Mouse (Mus musculus): ENCODE measurements around the gene Slc6a17.

Gene Slc6a17

DNA sequence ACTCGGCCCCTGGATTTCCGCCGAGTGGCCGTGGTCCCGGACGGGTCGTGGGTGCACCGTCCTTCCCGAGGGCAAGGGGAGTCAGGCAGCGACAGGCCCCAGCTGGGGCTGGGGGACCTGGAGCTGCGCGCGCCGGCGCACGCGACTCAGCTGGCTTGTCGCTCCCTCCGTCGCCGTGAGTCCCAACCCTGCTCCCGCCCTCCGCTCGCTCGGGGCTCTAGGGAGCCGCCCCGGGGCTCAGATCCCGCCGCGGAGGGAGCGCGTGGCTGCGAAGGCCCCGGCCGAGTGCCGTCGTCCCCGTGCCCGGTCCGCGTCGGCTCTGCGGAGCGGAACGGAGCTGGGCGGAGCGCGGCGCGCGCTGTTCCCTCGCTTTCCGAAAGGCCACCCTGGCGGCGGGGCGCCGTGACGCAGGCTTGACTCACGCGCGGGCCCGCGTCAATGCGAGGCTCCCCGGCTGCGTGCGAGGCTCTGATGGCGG, at the start of gene Slc6a17:
TSS of gene Slc6a17 (minus strand) at position 388 of the 478 bp plus-strand sequence.
- DNase-seq (ENCODE audit: low read depth, low spot score): no peak

GRCm38 (mm10) chr3:107565331-107565730, 47.5 kb upstream of the Slc6a17 start:
- no peak for DNase-seq (ENCODE audit: low read depth, low spot score)

DNA sequence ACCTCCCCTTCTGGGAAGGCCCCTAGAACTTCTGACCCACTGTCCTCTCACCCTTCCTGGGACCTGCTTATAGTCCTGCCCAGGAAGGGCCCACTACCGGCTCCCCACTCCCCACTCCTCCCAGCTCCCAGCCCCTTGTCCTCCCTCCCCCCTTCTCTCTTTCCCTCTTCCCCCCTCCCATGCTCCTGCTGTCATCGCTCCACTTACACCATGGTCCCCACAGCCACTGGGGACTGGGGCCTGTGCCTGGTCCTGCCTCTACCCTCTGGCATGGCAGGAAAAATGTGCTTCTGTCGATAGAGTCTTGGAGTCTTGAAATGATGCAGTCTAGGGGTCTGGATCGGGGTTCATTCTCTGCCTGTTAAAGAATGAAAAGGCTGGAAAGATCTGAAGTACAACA, 46.1 kb upstream of the Slc6a17 start:
- no peak for DNase-seq (ENCODE audit: low read depth, low spot score)

GRCm38 (mm10) chr3:107562591-107562990, 44.8 kb upstream of the Slc6a17 start:
- DNase-seq (ENCODE audit: low read depth, low spot score): no peak

DNA sequence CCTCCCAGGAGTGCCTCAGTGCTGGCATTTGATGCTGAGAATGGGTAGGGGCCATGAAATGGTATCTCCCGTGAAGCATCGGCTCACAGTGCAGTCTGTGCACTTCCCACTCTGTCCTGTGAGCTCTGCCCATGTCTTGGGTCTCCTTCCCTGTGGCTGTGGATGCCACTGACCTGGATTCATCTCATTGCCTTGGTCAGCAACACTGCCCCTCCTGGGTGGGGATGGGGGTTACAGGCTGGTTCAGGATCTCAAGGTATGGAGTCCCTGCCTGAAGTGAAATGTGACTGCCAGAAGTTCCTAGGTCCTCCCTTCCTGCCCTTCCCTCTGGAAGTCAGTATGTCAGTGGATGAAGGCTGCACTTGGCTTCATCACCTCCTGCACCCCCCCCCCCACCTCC, 44.3 kb upstream of the Slc6a17 start:
- DNase-seq (ENCODE audit: low read depth, low spot score): no peak

GRCm38 (mm10) chr3:107559183-107559582, 41.4 kb upstream of the Slc6a17 start:
- peak; percentile 57 for DNase-seq (ENCODE audit: low read depth, low spot score)

- DNase-seq (ENCODE audit: low read depth, low spot score): no peak
Measured at GRCm38 (mm10) chr3:107558740-107559139, 40.9 kb upstream of the Slc6a17 start.

DNA sequence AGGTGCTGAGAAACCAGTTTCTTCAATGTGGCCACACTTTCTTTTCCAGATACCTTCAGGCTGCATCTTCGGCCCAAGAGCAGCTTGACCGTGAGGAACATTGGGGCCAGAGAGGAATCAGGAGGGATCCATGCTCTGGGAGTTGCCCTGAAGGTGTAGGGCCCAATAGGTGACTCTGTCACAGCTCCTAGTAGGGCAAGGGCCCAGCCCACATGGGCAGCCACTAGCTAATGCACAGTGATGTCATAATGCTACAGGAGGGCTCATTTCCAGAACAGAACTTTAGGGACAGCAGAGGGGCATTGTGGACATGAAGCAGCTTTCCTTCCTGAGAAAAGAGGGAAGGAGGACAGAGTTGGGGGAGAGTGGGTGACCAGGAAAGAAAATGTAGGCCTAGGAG, 37.0 kb upstream of the Slc6a17 start, which contains the start of gene Ubl4b:
TSS of gene Ubl4b (minus strand) at position 232 of the 400 bp plus-strand sequence.
- no peak for DNase-seq (ENCODE audit: low read depth, low spot score)

- peak; percentile 64 for DNase-seq (ENCODE audit: low read depth, low spot score)
Measured at GRCm38 (mm10) chr3:107550409-107551049, 32.7 kb upstream of the Slc6a17 start.

DNA sequence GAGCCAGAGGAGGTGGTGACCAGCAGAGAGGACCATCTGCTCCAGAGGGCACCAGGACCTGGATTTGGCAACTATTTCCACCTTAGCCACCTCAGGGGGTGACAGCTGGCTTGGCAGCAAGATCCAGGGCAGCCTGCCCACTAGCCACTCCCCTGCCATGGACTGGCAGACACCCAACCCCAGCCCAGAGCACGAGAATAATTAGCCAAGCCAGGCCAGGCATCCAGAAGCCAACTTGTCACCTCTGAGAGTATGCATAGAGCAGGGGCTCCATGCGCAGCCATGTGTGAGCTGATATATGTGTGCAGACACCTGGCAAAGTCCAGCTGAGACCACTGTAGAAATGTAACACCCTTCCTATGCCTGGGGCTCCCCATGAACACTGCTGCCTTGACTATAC, 29.1 kb upstream of the Slc6a17 start:
- DNase-seq (ENCODE audit: low read depth, low spot score): no peak

GRCm38 (mm10) chr3:107545716-107546412, 28.0 kb upstream of the Slc6a17 start:
- DNase-seq (ENCODE audit: low read depth, low spot score): no peak

- DNase-seq (ENCODE audit: low read depth, low spot score): no peak
Measured at GRCm38 (mm10) chr3:107545278-107545677, 27.5 kb upstream of the Slc6a17 start.

GRCm38 (mm10) chr3:107543158-107544080, 25.6 kb upstream of the Slc6a17 start:
- DNase-seq (ENCODE audit: low read depth, low spot score): no peak

DNA sequence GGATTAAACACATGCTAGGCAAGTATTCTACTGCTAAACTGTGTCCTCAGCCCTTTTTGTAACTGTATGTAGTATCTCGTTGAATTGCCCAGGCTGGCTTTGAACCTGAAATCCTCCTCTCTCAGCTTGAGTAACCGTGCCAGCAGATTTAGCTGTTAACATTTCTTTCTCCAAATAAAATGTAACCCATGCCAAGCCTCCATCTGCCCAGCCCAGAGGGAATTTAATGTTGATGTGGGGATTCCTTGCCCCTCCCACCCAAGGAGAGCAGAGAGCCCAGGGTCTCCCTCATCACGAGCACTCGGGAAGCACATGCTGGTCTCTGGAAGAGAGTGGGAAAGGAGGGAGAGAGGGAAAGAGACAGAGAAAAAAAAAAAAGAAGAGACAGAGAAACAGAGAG, 24.8 kb upstream of the Slc6a17 start:
- DNase-seq (ENCODE audit: low read depth, low spot score): no peak

DNA sequence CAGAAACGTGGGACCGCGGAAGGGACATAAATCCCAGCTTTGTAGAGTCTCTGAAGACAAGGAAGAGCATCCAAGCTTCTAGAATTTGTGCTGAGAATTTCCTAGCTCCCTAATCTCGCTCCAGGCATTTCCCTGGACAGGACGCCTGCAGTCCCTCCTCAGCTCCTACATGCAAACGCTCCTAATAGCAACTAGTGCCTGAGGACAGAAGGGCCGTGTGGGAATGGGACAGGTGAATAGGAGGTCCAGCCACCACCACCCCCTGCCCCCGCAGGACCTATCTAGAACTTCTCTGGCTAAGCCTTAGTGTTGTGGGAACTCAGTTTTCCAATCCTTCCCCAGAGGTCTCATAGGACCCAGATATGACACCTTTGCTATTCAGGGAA, 19.7 kb upstream of the Slc6a17 start:
- DNase-seq (ENCODE audit: low read depth, low spot score): no peak

DNA sequence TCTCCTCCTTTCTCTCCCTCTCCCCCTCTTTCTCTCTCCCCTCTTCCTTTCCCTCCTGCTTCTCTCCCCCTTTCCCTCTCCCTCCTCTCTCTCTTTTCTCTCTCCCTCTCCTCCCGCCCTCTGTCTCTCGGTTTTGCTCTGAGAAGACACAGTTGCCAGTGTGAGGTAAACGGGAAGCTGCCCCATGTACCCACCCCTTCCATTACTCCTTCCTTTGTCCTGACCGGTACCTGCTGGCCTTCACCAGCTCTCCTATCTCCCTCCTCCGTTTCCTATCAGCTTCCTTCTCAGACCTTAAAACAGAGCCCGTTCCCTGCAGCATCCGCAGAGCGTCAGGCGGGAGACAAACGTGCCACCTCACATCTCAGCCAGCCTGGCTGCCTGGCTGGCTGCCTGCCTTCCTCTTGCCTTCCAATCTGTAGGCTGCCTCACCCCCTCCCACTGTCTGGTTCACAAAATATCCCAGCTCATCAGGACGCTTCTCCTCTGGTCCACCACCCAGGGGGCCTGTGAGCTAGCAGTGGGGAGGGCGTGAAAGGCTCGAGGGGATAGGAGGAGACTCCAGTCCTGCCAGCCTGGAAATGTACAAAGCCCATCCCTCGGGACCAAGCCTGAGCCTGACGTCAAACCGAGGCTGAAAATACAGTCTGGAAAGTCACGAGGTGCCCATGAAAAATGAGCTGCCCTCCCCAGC, 19.1 kb upstream of the Slc6a17 start:
- no peak for DNase-seq (ENCODE audit: low read depth, low spot score)

GRCm38 (mm10) chr3:107534951-107535350, 17.1 kb upstream of the Slc6a17 start:
- no peak for DNase-seq (ENCODE audit: low read depth, low spot score)

DNA sequence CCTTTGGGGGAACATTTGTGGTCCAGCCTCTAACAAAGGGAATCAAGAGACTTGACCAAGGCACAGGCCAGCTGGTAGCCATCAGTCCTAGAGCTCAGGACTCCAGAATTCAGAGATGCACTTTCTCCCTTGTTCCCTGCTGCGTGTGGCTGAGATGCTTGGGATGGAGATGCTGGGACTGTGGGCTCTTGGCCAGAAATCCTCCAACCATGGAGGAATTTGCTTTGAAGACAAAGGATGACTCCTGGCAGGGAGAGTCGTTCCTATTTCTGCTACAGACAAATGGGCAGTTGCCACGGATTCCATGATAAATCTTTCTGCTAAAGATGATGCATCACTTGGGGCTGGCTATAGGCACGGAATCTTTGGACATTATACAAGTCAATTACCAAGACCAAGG, 15.7 kb upstream of the Slc6a17 start:
- no peak for DNase-seq (ENCODE audit: low read depth, low spot score)

DNA sequence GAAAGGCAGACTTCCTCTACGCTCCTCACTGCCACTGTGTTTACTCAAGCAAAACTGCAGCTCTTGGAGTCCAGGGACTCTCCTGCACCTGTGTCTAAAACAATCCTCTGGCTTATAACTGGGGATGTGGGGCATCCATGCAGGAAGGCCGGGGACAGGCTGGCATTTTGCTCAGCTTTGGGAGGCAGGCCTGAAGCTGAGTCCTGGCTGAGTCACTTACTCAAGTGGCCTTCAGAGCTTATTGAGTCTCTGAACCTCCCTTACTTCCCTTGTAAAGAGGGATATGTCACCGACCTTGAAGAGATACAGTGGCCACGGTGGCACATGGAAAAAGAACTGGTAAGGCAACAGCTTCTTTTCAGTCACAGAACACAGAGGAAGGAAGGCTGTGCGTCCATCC, 12.8 kb upstream of the Slc6a17 start:
- no peak for DNase-seq (ENCODE audit: low read depth, low spot score)

GRCm38 (mm10) chr3:107529182-107529581, 11.4 kb upstream of the Slc6a17 start:
- DNase-seq (ENCODE audit: low read depth, low spot score): no peak

DNA sequence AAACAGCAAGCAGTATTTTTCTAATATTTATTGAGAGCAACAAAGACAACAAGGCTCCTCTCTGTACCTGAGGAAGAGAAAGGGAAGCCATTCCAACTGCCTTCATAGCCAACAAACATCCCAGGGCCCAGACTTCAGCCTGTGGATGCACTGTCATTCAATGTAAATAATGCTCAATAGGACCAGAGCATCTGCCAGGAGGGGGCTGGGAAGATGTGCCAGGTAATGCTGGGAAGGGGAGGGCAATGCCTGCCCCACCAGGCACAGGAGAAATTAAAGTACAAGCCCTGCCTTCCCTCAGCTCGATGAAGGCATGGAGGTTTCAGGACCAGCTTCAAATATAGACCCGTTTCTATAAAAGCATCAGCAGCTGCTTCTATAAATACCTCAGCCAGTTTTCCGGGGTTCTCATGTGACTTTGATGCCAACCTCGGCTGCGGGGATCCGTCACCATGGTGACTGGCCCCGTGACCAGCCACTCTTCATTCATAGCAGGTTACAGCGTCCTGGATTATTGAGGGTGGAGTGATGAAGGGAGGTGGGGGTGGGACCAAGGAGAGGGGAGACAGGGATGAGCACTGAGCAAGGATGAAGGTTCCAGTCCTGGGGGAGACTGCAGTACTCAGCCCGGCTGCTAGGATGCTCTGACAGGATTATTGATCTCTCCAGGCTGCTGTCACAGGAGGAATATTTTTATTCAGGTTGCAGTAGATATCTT, 10.7 kb upstream of the Slc6a17 start:
- DNase-seq (ENCODE audit: low read depth, low spot score): no peak
